Comparison of ENCODE assay signal across 12 mouse cellular contexts in genomic region chr5:108246314-108246765, GRCm38 (mm10). TPM values are rescaled to one million over a fixed set of nuclear protein-coding genes. Genes with fewer than 3 reads are reported as not detected.
DNase-seq lines count a peak whose midpoint lies in the region; ATAC-seq lines count a peak whose summit lies in the region.
"Had no signal": no experiment of that assay in that cellular context is flagged by ENCODE, and none has a peak within 500 bp of the region (broad histone marks: within the 10 kb centered on the region; RNA-seq: fewer than 3 reads in every experiment).

No protein-coding gene starts in this region.

- peak; percentile 93 for ATAC-seq in megakaryocyte, adult 5-6 weeks (ENCODE audit: poor library complexity, severe bottlenecking)
- no peak for ATAC-seq in intestine, embryonic 15.5 days

- no peaks in the 10 kb centered on the region for H3K27me3 ChIP-seq in intestine, embryonic 15.5 days (replicated peaks)
- H3K27me3 ChIP-seq: heart, embryonic 12.5 days; hindbrain, embryonic 15.5 days had no signal

- no peak overlapping the region for H3K4me3 ChIP-seq in intestine, embryonic 15.5 days (replicated peaks)
- H3K4me3 ChIP-seq: heart, embryonic 12.5 days; hindbrain, embryonic 15.5 days had no signal

- no peaks in the 10 kb centered on the region for H3K36me3 ChIP-seq in intestine, embryonic 15.5 days
- H3K36me3 ChIP-seq: G1E; heart, embryonic 12.5 days; hindbrain, embryonic 15.5 days had no signal

- H3K27ac ChIP-seq in intestine, embryonic 15.5 days, result no peak overlapping the region
- H3K27ac ChIP-seq: hindbrain, embryonic 15.5 days had no signal

- WGBS in intestine, embryonic 15.5 days, result 36% methylated on average over 3 of the region's 3 CpGs

- H3K9me3 ChIP-seq in intestine, embryonic 15.5 days, result no peaks in the 10 kb centered on the region
- H3K9me3 ChIP-seq: G1E; heart, embryonic 12.5 days; hindbrain, embryonic 15.5 days had no signal

- DNase-seq in layer of hippocampus, adult 9-11 months, result peak; percentile 7
- DNase-seq in layer of hippocampus, postnatal 36 days, result no peak
- peak; percentile 36 for DNase-seq in CD4-positive, CD25-positive, alpha-beta regulatory T cell, adult 2 months (ENCODE audit: low read depth, low spot score)
- peak; percentile 51 for DNase-seq in adrenal gland, postnatal 10 days
- DNase-seq in natural killer cell, adult 2 months (ENCODE audit: low spot score in 2 of 2), result no peak
- DNase-seq: cerebellum, postnatal 36 days; thymus, adult 2 months had no signal

- H3K4me1 ChIP-seq in intestine, embryonic 15.5 days (replicated peaks), result no peaks in the 10 kb centered on the region
- H3K4me1 ChIP-seq: heart, embryonic 12.5 days; hindbrain, embryonic 15.5 days had no signal

- no peak overlapping the region for H3K4me2 ChIP-seq in intestine, embryonic 15.5 days (replicated peaks)
- H3K4me2 ChIP-seq: heart, embryonic 12.5 days; hindbrain, embryonic 15.5 days had no signal

- no peak overlapping the region for H3K9ac ChIP-seq in intestine, embryonic 15.5 days
- H3K9ac ChIP-seq: heart, embryonic 12.5 days; hindbrain, embryonic 15.5 days had no signal

RNA-seq across cellular contexts. Expression of gene Dr1, which starts 22.4 kb away (rescaled TPM):
- 10 to 100 TPM; 45.2 to 47.5 TPM for total RNA-seq in layer of hippocampus, postnatal 36 days (2021)
- total RNA-seq in adrenal gland, postnatal 10 days (2021), result 10 to 100 TPM; 30.4 to 30.7 TPM
- 158 and 178 TPM in 2 replicates for total RNA-seq in megakaryocyte, adult 5-6 weeks (2015)
- 116 and 118 TPM in 2 replicates for total RNA-seq in megakaryocyte, adult 5-6 weeks (2017)
- polyA plus RNA-seq in intestine, embryonic 15.5 days (2015; fragmentation: Nextera tagmentation; extraction: Ambion mirVana), result 40.2 and 44.1 TPM in 2 replicates

Comparison
In these comparisons a context has a peak if more than half of its experiments do, and no peak if none do; other contexts are left out.
1. DNase-seq: peak in layer of hippocampus, adult 9-11 months (single experiment), CD4-positive, CD25-positive, alpha-beta regulatory T cell, adult 2 months (single experiment) and adrenal gland, postnatal 10 days (single experiment); none in layer of hippocampus, postnatal 36 days (0 of 2) and natural killer cell, adult 2 months (0 of 2).